Mouse (Mus musculus) embryonic fibroblast, embryonic 13.5 days (primary cell): Measurements from ENCODE around the gene Gucy2g. TPM values are rescaled to one million over a fixed set of nuclear protein-coding genes. Genes with fewer than 3 reads are reported as not detected.
A peak's percentile ranks its signal among the peaks of the same experiment; 100 is the strongest.

Experiments used
- H3K27ac ChIP-seq: 2 replicates; pipeline ENCODE4 v1.5.1; 2012; ENCODE audit warnings: low read length, control low read depth, inconsistent platforms; ENCODE audit not compliant: insufficient read depth
- H3K4me1 ChIP-seq: 2 replicates; pipeline ENCODE4 v1.6.1; 2011; ENCODE audit warnings: low read length; ENCODE audit not compliant: control insufficient read depth, insufficient read depth
- H3K4me3 ChIP-seq: 2 replicates; pipeline ENCODE4 v1.5.1; 2011; ENCODE audit warnings: mild to moderate bottlenecking, control low read depth, low read length; ENCODE audit not compliant: insufficient read depth
- CTCF ChIP-seq: IDR thresholded peaks from 2 replicates; pipeline ENCODE4 v1.5.1; 2011; ENCODE audit warnings: mild to moderate bottlenecking, control low read depth, low read length, moderate library complexity, borderline replicate concordance; ENCODE audit not compliant: insufficient read depth
- POLR2A ChIP-seq: IDR thresholded peaks from 2 replicates; pipeline ENCODE4 v1.6.1; 2011; ENCODE audit warnings: low read depth, mild to moderate bottlenecking, control low read depth, low read length, moderate library complexity
- polyA plus RNA-seq: library from polyadenylated mRNA; stranded (reverse); fragments of >200 nt; gene quantifications from 2 replicates; pipeline ENCODE4 v1.2.4, GENCODE M21; 2011; ENCODE audit warnings: low read depth; ENCODE audit not compliant: missing spikeins, insufficient read length

The Gucy2g gene
- polyA plus RNA-seq, 1 experiment: not detected

DNA sequence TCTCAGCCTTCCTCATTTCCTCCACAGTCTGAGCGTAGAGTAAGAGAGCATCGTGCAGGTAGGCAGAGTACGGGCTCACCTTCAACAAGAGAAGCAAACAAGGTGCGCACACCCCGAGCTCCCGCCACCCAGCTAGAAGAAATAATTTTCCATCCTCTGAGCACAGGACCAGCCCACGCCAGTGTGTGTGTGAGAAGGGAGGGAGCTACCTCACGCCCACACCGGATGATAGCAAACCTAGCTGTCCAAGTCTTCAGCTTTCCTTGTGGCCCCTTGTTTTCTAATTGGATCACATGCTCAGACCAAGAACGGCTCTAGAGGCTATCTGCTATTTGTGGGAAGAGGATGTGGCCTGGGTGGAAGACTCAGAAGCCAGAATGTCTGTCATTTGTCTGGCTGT lies 10.0 kb downstream of the Gucy2g start:
- H3K27ac ChIP-seq: no peak overlapping the region
- no peak for TF ChIP-seq POLR2A
- no peak for TF ChIP-seq CTCF
- no peak overlapping the region for H3K4me3 ChIP-seq

DNA sequence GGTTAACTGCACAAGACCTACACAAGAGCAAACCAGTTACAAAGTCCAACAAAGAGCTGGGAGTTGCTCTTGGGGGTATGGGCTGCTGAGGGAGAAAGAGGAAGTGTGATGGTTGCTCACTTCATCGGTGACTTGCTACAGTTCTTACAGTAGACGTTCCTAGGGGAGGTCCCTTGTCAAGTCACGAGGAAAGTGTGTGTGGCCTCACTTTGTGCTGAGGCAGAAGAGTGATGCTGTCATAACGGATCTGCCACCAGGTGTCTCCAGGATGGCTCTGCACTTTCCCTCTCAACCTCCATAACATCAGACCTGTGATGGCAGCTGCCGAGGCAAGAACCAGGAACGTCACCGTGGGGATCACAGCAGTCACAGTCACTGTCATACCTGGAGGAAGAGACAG lies 13.9 kb downstream of the Gucy2g start:
- TF ChIP-seq CTCF (no peak), POLR2A (no peak)
- no peak overlapping the region for H3K4me3 ChIP-seq
- no peak overlapping the region for H3K27ac ChIP-seq
- H3K4me1 ChIP-seq: no peaks in the 10 kb centered on the region; the same call in 1 of the 2 replicates

More for the DNA sequence above, 10.0 kb downstream of the Gucy2g start:
- no peaks in the 10 kb centered on the region; the same call in 1 of the 2 replicates for H3K4me1 ChIP-seq

DNA sequence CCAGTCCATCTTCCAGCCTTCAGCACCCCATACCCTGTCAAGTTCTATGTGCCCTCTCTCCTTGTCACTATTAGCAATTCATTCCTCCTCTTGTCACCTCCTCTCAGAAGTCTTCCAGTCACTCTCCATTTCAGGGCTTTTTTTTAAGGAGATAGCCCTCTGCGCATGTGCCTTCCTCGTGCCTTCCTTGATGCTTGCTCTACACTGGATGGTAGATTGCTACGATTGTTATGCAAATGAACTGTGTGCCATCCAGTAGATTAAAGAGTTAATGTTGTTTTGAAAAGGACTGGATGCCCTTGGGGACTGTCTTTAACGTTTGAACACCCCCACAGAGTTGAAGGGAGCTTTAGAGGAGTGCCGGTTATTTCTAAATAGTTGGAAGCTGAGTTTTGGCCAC lies 14.4 kb downstream of the Gucy2g start:
- Histone ChIP-seq H3K4me3 (no peak overlapping the region), H3K27ac (no peak overlapping the region), H3K4me1 (no peaks in the 10 kb centered on the region; the same call in 1 of the 2 replicates)
- TF ChIP-seq POLR2A (no peak), CTCF (no peak)

DNA sequence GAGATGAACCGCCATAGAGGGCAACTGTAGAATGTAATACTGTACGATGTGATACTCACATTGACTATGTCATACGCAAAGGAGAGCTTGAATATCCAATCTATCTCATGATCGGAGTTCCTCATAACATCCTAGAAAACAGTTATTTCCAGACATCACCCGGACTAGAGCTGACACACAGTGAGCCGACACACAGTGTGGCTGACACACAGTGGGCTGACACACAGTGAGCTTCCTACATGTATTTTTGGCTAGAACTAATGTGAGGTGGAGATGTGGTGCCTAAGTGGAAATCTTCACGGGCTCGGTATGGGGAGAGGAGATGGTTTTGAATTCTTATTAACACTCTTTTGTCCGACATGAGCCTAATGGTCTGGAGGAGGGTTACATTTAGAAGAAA lies 18.8 kb downstream of the Gucy2g start:
- H3K4me3 ChIP-seq: no peak overlapping the region
- no peak for TF ChIP-seq POLR2A
- TF ChIP-seq CTCF: no peak
- H3K4me1 ChIP-seq: no peaks in the 10 kb centered on the region
- no peak overlapping the region for H3K27ac ChIP-seq

DNA sequence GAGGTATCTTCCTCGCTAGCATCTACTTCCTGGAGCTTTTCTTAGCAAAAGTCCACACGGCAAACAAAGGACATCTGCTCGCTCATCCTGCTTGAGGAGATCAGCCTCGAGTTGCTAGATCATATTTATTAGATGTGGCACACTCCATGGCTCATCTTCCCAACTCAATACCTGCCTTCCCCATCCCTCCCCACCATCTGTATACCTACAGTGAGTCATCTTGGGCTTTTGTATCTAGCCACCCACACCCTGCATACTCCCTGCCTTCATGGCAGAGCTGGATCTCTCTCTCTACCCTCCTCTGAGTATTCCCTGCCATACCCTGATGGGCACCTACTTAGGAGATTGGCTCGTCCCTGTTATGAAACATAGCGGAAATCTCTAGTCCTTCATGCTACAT lies 19.8 kb downstream of the Gucy2g start:
- no peak overlapping the region for H3K27ac ChIP-seq
- no peak for TF ChIP-seq CTCF
- TF ChIP-seq POLR2A: no peak
- no peak overlapping the region for H3K4me3 ChIP-seq
- no peaks in the 10 kb centered on the region for H3K4me1 ChIP-seq

DNA sequence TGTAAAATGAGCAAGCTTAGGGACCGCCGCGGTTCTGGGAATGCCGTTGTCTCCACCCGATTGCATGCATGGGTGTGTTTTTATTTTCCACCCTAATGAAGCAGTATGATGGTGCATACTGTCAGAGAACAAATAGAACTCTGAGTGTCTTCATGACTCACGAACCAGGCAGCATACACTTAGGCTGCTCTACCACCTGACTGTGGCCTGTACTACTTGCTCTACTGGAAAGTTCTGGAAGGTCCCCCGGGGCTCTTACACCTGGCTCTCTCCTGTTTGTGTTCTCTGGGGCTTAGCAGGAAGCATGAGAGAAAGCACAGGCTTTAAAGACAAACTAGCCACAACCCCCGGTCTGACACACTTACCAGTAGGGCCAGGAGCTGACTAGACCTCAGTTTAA lies 21.7 kb downstream of the Gucy2g start:
- Histone ChIP-seq H3K27ac (no peak overlapping the region), H3K4me1 (no peaks in the 10 kb centered on the region), H3K4me3 (no peak overlapping the region)
- TF ChIP-seq CTCF: no peak
- no peak for TF ChIP-seq POLR2A

DNA sequence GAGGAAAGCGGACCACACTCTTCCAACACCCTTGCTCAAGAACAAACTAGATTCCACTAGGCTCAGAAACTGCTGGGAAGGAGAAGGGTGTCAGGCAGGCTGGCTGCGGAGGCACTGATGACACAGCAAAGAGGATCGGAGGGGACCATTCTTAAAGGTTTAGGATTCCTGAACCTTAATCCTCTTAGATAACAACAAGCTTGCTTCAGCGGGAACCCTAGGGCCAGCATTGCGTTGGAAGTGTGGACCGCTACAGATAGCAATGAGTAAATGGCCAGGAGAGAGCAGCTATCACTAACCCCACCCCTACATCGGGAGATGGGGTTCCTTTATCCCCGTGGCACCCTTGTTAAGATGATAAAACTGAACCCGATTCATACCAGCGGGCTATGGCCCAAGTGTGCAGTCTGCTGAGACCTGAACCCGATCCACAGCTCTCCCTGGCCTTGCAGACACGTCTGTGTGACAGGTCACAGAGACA lies 22.3 kb downstream of the Gucy2g start:
- no peak overlapping the region for H3K27ac ChIP-seq
- TF ChIP-seq POLR2A (no peak), CTCF (no peak)
- no peaks in the 10 kb centered on the region for H3K4me1 ChIP-seq
- H3K4me3 ChIP-seq: no peak overlapping the region

DNA sequence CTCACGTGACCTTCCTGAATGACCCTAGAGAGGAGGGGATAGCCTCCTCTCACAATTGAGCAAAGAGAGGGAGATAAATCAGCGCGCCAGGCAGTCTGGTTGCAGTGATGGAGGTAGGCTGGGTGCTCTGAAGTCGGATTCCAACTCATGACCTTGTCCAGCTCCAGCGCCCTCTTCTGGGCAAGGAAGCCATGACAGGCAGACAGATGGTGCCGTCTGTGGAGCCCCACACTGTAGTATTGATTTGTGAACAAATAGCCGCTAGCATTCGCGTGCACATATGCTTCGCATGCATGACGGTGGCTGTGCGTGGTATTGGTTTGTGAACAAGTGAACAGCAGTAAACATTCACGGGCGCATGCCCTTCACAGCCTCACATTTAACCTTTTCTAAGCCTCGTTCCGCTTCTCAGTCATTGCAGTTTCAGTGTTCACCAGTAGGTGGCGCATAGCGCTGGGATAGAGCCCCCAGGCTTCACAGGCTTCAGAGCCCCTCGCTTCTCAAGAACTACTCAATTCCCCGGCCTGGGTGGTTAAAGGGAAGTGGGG lies 22.8 kb downstream of the Gucy2g start:
- Histone ChIP-seq H3K4me3 (peak overlapping the region; percentile 20; the same call in 1 of the 2 replicates), H3K27ac (no peak overlapping the region), H3K4me1 (no peaks in the 10 kb centered on the region)
- TF ChIP-seq POLR2A: no peak
- peak; percentile 78 for TF ChIP-seq CTCF

DNA sequence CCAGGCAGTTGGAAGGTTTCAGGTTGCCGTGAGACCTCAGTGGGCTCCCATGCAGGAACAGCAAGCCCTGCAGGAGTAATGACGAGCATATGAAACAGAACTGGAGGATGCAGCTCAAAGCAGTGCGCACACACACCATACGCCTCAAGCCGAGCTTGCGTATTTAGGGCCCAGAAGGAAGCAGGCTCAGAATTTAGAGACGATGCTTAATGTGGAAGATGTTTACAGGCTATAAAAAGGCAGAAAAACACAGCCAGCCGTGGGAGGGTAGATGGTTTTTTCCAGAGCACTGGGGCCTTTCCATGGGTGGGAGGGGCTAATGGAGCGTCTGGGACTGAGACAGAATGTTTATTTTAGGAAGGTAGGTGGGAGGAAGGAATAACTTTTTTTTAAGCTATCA lies 23.7 kb downstream of the Gucy2g start:
- H3K27ac ChIP-seq: no peak overlapping the region
- no peak overlapping the region for H3K4me3 ChIP-seq
- H3K4me1 ChIP-seq: no peaks in the 10 kb centered on the region
- TF ChIP-seq POLR2A (no peak), CTCF (no peak)

DNA sequence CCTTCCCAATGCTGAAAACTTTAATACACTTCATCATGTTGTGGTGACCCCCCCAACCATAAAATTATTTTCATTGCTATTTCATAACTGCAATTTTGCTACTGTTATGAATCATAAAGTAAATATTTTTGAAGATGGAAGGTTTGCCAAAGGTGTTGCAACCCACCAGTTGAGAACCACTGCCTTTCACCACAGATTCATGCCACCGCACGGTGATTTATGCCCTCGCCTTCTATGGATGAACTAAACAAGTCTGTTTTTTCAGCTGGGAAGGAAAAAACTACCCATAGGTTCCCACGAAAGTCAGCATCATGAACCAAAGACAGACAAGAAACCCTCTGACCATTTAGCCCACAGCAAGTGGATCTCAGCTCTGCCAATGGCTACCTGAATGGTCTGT lies 24.2 kb downstream of the Gucy2g start:
- H3K4me3 ChIP-seq: no peak overlapping the region
- H3K27ac ChIP-seq: no peak overlapping the region
- TF ChIP-seq CTCF (no peak), POLR2A (no peak)
- H3K4me1 ChIP-seq: no peaks in the 10 kb centered on the region
